Mouse (Mus musculus): ENCODE results near the gene Atg10. TPM values are rescaled to one million over a fixed set of nuclear protein-coding genes. Genes with fewer than 3 reads are reported as not detected.

Atg10 gene
- polyA plus RNA-seq, 1 experiment from 2014 or later: 18.6 TPM

GRCm38 (mm10) chr13:90914721-90915120, 309.0 kb downstream of the Atg10 start:
- no peak overlapping the region for H3K4me3 ChIP-seq
- H3K36me3 ChIP-seq: no peaks in the 10 kb centered on the region
- no peaks in the 10 kb centered on the region for H3K27me3 ChIP-seq (replicated peaks)
- H3K9me3 ChIP-seq: no peaks in the 10 kb centered on the region
- no peak for ATAC-seq (ENCODE audit: low FRiP score, low read depth)
- no peak overlapping the region for H3K9ac ChIP-seq
- no peak overlapping the region for H3K4me2 ChIP-seq (replicated peaks)
- no peak overlapping the region for H3K27ac ChIP-seq
- 91% methylated on average over 4 of the region's 4 CpGs for WGBS
- no peaks in the 10 kb centered on the region; the same call in 1 of the 2 replicates for H3K4me1 ChIP-seq

GRCm38 (mm10) chr13:90913675-90914192, 310.0 kb downstream of the Atg10 start:
- Histone ChIP-seq H3K9ac (no peak overlapping the region), H3K4me3 (no peak overlapping the region), H3K9me3 (no peaks in the 10 kb centered on the region), H3K27ac (no peak overlapping the region), H3K36me3 (no peaks in the 10 kb centered on the region), H3K4me1 (no peaks in the 10 kb centered on the region; the same call in 1 of the 2 replicates), H3K4me2 (replicated peaks) (no peak overlapping the region), H3K27me3 (replicated peaks) (no peaks in the 10 kb centered on the region)
- 50% methylated on average over 7 of the region's 7 CpGs for WGBS
- ATAC-seq (ENCODE audit: low FRiP score, low read depth): no peak; the same call in none of the 2 replicates

- peak; percentile 34; the same call in 1 of the 2 replicates for ATAC-seq (ENCODE audit: low FRiP score, low read depth)
- H3K4me1 ChIP-seq: no peaks in the 10 kb centered on the region; the same call in 1 of the 2 replicates
- H3K9me3 ChIP-seq: no peaks in the 10 kb centered on the region
- no peak overlapping the region for H3K9ac ChIP-seq
- no peak overlapping the region for H3K4me2 ChIP-seq (replicated peaks)
- H3K27me3 ChIP-seq (replicated peaks): no peaks in the 10 kb centered on the region
- no peak overlapping the region for H3K4me3 ChIP-seq
- no peaks in the 10 kb centered on the region for H3K36me3 ChIP-seq
- no peak overlapping the region for H3K27ac ChIP-seq
- 69% methylated on average over 17 of the region's 17 CpGs for WGBS
Measured at GRCm38 (mm10) chr13:90912760-90913674, 310.8 kb downstream of the Atg10 start.

- WGBS: 91% methylated on average over 12 of the region's 12 CpGs
- Histone ChIP-seq H3K9me3 (no peaks in the 10 kb centered on the region), H3K27ac (no peak overlapping the region), H3K4me3 (no peak overlapping the region), H3K4me2 (replicated peaks) (no peak overlapping the region), H3K27me3 (replicated peaks) (no peaks in the 10 kb centered on the region), H3K36me3 (no peaks in the 10 kb centered on the region), H3K9ac (no peak overlapping the region), H3K4me1 (no peaks in the 10 kb centered on the region)
- ATAC-seq (ENCODE audit: low FRiP score, low read depth): no peak
Measured at GRCm38 (mm10) chr13:90907376-90907775, 316.4 kb downstream of the Atg10 start.

GRCm38 (mm10) chr13:90905176-90905575, 318.6 kb downstream of the Atg10 start, which contains the start of gene Atp6ap1l:
TSS of gene Atp6ap1l (minus strand) at chr13:90905355.
- Histone ChIP-seq H3K4me2 (replicated peaks) (no peak within 1 kb of the TSS), H3K9ac (no peak within 1 kb of the TSS), H3K27me3 (replicated peaks) (no peaks in the 10 kb centered on the region), H3K27ac (no peak within 1 kb of the TSS), H3K4me3 (no peak within 1 kb of the TSS), H3K4me1 (no peaks in the 10 kb centered on the region), H3K36me3 (no peaks in the 10 kb centered on the region), H3K9me3 (no peaks in the 10 kb centered on the region)
- no peak for ATAC-seq (ENCODE audit: low FRiP score, low read depth)
- 86% methylated on average over 5 of the region's 5 CpGs for WGBS

GRCm38 (mm10) chr13:90896821-90897220, 326.9 kb downstream of the Atg10 start:
- WGBS: 93% methylated on average over 12 of the region's 12 CpGs
- no peak for ATAC-seq (ENCODE audit: low FRiP score, low read depth)
- H3K27me3 ChIP-seq (replicated peaks): no peaks in the 10 kb centered on the region
- no peak overlapping the region for H3K4me2 ChIP-seq (replicated peaks)
- H3K9ac ChIP-seq: no peak overlapping the region
- H3K4me1 ChIP-seq: no peaks in the 10 kb centered on the region
- no peaks in the 10 kb centered on the region for H3K9me3 ChIP-seq
- no peak overlapping the region for H3K4me3 ChIP-seq
- no peak overlapping the region for H3K27ac ChIP-seq
- H3K36me3 ChIP-seq: no peaks in the 10 kb centered on the region

- Histone ChIP-seq H3K4me3 (no peak overlapping the region), H3K4me2 (replicated peaks) (no peak overlapping the region), H3K9me3 (no peaks in the 10 kb centered on the region), H3K27me3 (replicated peaks) (no peaks in the 10 kb centered on the region), H3K27ac (no peak overlapping the region), H3K4me1 (no peaks in the 10 kb centered on the region), H3K36me3 (no peaks in the 10 kb centered on the region), H3K9ac (no peak overlapping the region)
- 55% methylated on average over 2 of the region's 2 CpGs for WGBS
- no peak for ATAC-seq (ENCODE audit: low FRiP score, low read depth)
Measured at GRCm38 (mm10) chr13:90896098-90896497, 327.7 kb downstream of the Atg10 start.

GRCm38 (mm10) chr13:90894819-90895218, 328.9 kb downstream of the Atg10 start:
- no peak overlapping the region for H3K9ac ChIP-seq
- H3K4me3 ChIP-seq: no peak overlapping the region
- ATAC-seq (ENCODE audit: low FRiP score, low read depth): no peak
- no peak overlapping the region for H3K4me2 ChIP-seq (replicated peaks)
- no peaks in the 10 kb centered on the region for H3K9me3 ChIP-seq
- 88% methylated on average over 4 of the region's 4 CpGs for WGBS
- no peaks in the 10 kb centered on the region for H3K27me3 ChIP-seq (replicated peaks)
- no peaks in the 10 kb centered on the region for H3K36me3 ChIP-seq
- H3K4me1 ChIP-seq: no peaks in the 10 kb centered on the region
- H3K27ac ChIP-seq: no peak overlapping the region

- Histone ChIP-seq H3K9me3 (no peaks in the 10 kb centered on the region), H3K4me3 (no peak overlapping the region)
- WGBS: 90% methylated on average over 5 of the region's 5 CpGs
Measured at GRCm38 (mm10) chr13:90890111-90890510, 333.7 kb downstream of the Atg10 start.

GRCm38 (mm10) chr13:90886568-90886983, 337.2 kb downstream of the Atg10 start:
- H3K9ac ChIP-seq: no peak overlapping the region
- peak overlapping the region; percentile 62 for H3K4me2 ChIP-seq (replicated peaks)
- ATAC-seq (ENCODE audit: low FRiP score, low read depth): peak; percentile 54
- H3K27me3 ChIP-seq (replicated peaks): no peaks in the 10 kb centered on the region
- H3K27ac ChIP-seq: no peak overlapping the region
- H3K36me3 ChIP-seq: no peaks in the 10 kb centered on the region
- 1% methylated on average over 18 of the region's 18 CpGs for WGBS
- no peaks in the 10 kb centered on the region for H3K4me1 ChIP-seq
- no peaks in the 10 kb centered on the region for H3K9me3 ChIP-seq
- peak overlapping the region; percentile 27 for H3K4me3 ChIP-seq

More at GRCm38 (mm10) chr13:90890111-90890510, 333.7 kb downstream of the Atg10 start:
- Histone ChIP-seq H3K36me3 (no peaks in the 10 kb centered on the region), H3K4me2 (replicated peaks) (no peak overlapping the region), H3K27ac (no peak overlapping the region), H3K9ac (no peak overlapping the region), H3K27me3 (replicated peaks) (no peaks in the 10 kb centered on the region), H3K4me1 (no peaks in the 10 kb centered on the region)
- ATAC-seq (ENCODE audit: low FRiP score, low read depth): no peak

GRCm38 (mm10) chr13:90885856-90886532, 337.8 kb downstream of the Atg10 start:
- Histone ChIP-seq H3K4me1 (no peaks in the 10 kb centered on the region), H3K36me3 (no peaks in the 10 kb centered on the region), H3K9me3 (no peaks in the 10 kb centered on the region), H3K4me3 (peak overlapping the region; percentile 27; the same call in 1 of the 2 replicates), H3K27ac (no peak overlapping the region), H3K27me3 (replicated peaks) (no peaks in the 10 kb centered on the region), H3K9ac (no peak overlapping the region), H3K4me2 (replicated peaks) (peak overlapping the region; percentile 62)
- ATAC-seq (ENCODE audit: low FRiP score, low read depth): peak; percentile 55
- 62% methylated on average over 13 of the region's 13 CpGs for WGBS
